ENCODE assay signal across 8 mouse cellular contexts in the genomic region with DNA sequence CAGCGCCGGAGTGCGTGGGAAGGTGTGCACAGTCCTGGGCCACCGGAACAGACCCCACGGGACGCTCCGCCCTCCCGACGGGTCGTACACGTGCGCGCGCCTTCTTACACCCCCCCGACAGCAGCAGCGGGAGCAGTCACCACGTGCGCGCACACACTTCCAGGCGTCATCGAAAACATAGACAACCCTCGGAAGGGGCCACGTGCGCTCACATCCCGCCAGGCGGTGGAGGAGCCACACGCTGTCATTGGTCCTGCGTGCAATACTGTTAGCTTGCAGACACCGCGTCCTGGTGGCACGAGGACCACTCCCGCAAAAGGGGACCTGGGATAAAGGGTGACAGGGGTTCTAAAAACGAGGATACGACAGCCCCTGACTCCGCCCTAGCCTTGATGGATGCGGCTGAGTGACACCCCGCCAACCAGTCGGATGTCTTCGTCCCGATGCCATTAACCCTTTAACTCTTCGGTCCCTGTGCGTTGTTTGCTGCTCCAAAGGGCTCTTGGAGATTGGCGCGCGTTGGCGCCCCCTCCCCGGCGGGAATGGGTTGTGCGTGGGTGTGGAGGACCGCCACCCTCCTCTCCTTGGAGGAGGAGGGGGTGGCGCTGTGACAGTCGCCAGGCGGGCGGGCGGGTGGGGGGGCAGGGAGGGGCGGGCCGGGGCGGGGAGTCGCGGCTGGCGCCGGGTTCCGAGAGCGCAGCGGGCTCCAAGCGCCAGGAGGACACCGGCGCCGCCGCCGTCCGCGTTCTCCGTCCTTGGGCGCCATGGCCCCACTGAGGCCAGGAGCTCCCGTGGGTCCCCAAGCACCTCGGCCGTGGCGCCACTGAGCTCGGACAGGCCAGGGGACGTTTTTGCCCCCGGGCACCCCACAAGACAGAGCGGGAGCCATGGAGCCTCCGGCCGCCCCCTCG. TPM values are rescaled to one million over a fixed set of nuclear protein-coding genes. Genes with fewer than 3 reads are reported as not detected.
DNase-seq lines count a peak whose midpoint lies in the region; ATAC-seq lines count a peak whose summit lies in the region.

A gene (plus strand): TSS at position 674 of the 911 bp plus-strand sequence.

- H3K27ac ChIP-seq in embryonic facial prominence, embryonic 14.5 days (replicated peaks; ENCODE audit: low read depth, low read length): no peak within 1 kb of the TSS
- peak within 1 kb of the TSS; percentile 90 for H3K27ac ChIP-seq in heart, embryonic 10.5 days
- H3K27ac ChIP-seq in kidney, embryonic 14.5 days (ENCODE audit: low read depth, low read length): no peak within 1 kb of the TSS
- no peak within 1 kb of the TSS for H3K27ac ChIP-seq in limb, embryonic 15.5 days
- no peak within 1 kb of the TSS for H3K27ac ChIP-seq in neural tube, embryonic 13.5 days (replicated peaks)

- H3K27me3 ChIP-seq in embryonic facial prominence, embryonic 14.5 days (replicated peaks; ENCODE audit: control insufficient read depth, insufficient read depth, low read length): peaks cover 51% of the 10 kb centered on the region
- H3K27me3 ChIP-seq in heart, embryonic 10.5 days (ENCODE audit: insufficient read depth, poor library complexity, severe bottlenecking): peaks cover 60% of the 10 kb centered on the region
- H3K27me3 ChIP-seq in kidney, embryonic 14.5 days (ENCODE audit: control insufficient read depth, insufficient read depth, low read length): peaks cover 39% of the 10 kb centered on the region
- peaks cover 66% of the 10 kb centered on the region for H3K27me3 ChIP-seq in limb, embryonic 15.5 days
- H3K27me3 ChIP-seq in neural tube, embryonic 13.5 days: peaks cover 66% of the 10 kb centered on the region

- H3K4me2 ChIP-seq in embryonic facial prominence, embryonic 14.5 days (ENCODE audit: low read depth, low read length): peak within 1 kb of the TSS; percentile 97
- H3K4me2 ChIP-seq in kidney, embryonic 14.5 days (replicated peaks; ENCODE audit: low read depth, low read length): peak within 1 kb of the TSS; percentile 89
- H3K4me2 ChIP-seq in limb, embryonic 15.5 days: peak within 1 kb of the TSS; percentile 98
- peak within 1 kb of the TSS; percentile 67 for H3K4me2 ChIP-seq in neural tube, embryonic 13.5 days

- peaks cover 32% of the 10 kb centered on the region for H3K4me1 ChIP-seq in embryonic facial prominence, embryonic 14.5 days (ENCODE audit: control insufficient read depth, insufficient read depth, low read length)
- peaks cover 69% of the 10 kb centered on the region for H3K4me1 ChIP-seq in heart, embryonic 10.5 days
- H3K4me1 ChIP-seq in kidney, embryonic 14.5 days (ENCODE audit: control insufficient read depth, insufficient read depth, low read length): peaks cover 43% of the 10 kb centered on the region
- H3K4me1 ChIP-seq in limb, embryonic 15.5 days: peaks cover 58% of the 10 kb centered on the region
- H3K4me1 ChIP-seq in neural tube, embryonic 13.5 days (replicated peaks): peaks cover 57% of the 10 kb centered on the region

- H3K4me3 ChIP-seq in embryonic facial prominence, embryonic 14.5 days (ENCODE audit: low read depth, low read length): peak within 1 kb of the TSS; percentile 56
- peak within 1 kb of the TSS; percentile 77 for H3K4me3 ChIP-seq in heart, embryonic 10.5 days
- peak within 1 kb of the TSS; percentile 54 for H3K4me3 ChIP-seq in kidney, embryonic 14.5 days (ENCODE audit: low read length)
- peak within 1 kb of the TSS; percentile 53 for H3K4me3 ChIP-seq in limb, embryonic 15.5 days
- H3K4me3 ChIP-seq in neural tube, embryonic 13.5 days: peak within 1 kb of the TSS; percentile 45

- DNase-seq in layer of hippocampus, adult 11-12 months (ENCODE audit: low spot score): peak; percentile 80
- DNase-seq in layer of hippocampus, adult 9-10 months (ENCODE audit: low spot score): no peak
- peak; percentile 53 for DNase-seq in embryonic facial prominence, embryonic 14.5 days (ENCODE audit: low spot score)
- DNase-seq in heart, embryonic 10.5 days (ENCODE audit: low spot score): no peak

- 0% methylated on average over 28 of the region's 86 CpGs for WGBS in embryonic facial prominence, embryonic 14.5 days
- WGBS in heart, embryonic 10.5 days: under 1% methylated on average over 76 of the region's 86 CpGs
- under 1% methylated on average over 68 of the region's 86 CpGs for WGBS in kidney, embryonic 14.5 days
- WGBS in limb, embryonic 15.5 days: under 1% methylated on average over 78 of the region's 86 CpGs
- WGBS in neural tube, embryonic 13.5 days: under 1% methylated on average over 83 of the region's 86 CpGs

- H3K36me3 ChIP-seq in embryonic facial prominence, embryonic 14.5 days (ENCODE audit: control insufficient read depth, insufficient read depth, low read length): no peaks in the 10 kb centered on the region
- no peaks in the 10 kb centered on the region for H3K36me3 ChIP-seq in heart, embryonic 10.5 days
- no peaks in the 10 kb centered on the region for H3K36me3 ChIP-seq in kidney, embryonic 14.5 days (ENCODE audit: control insufficient read depth, insufficient read depth, low read length)
- H3K36me3 ChIP-seq in limb, embryonic 15.5 days: no peaks in the 10 kb centered on the region
- no peaks in the 10 kb centered on the region for H3K36me3 ChIP-seq in neural tube, embryonic 13.5 days

- no peaks in the 10 kb centered on the region for H3K9me3 ChIP-seq in embryonic facial prominence, embryonic 14.5 days (ENCODE audit: control insufficient read depth, low read length)
- H3K9me3 ChIP-seq in heart, embryonic 10.5 days: no peaks in the 10 kb centered on the region
- no peaks in the 10 kb centered on the region for H3K9me3 ChIP-seq in kidney, embryonic 14.5 days (ENCODE audit: control insufficient read depth, low read length)
- no peaks in the 10 kb centered on the region for H3K9me3 ChIP-seq in limb, embryonic 15.5 days
- H3K9me3 ChIP-seq in neural tube, embryonic 13.5 days: no peaks in the 10 kb centered on the region

- peak within 1 kb of the TSS; percentile 59 for H3K9ac ChIP-seq in embryonic facial prominence, embryonic 14.5 days (ENCODE audit: low read depth, low read length)
- H3K9ac ChIP-seq in kidney, embryonic 14.5 days (ENCODE audit: low read depth, low read length): peak within 1 kb of the TSS; percentile 53
- H3K9ac ChIP-seq in limb, embryonic 15.5 days: peak within 1 kb of the TSS; percentile 51
- peak within 1 kb of the TSS; percentile 70 for H3K9ac ChIP-seq in neural tube, embryonic 13.5 days

- ATAC-seq in embryonic facial prominence, embryonic 14.5 days (ENCODE audit: low read depth): no peak
- no peak for ATAC-seq in kidney, embryonic 14.5 days (ENCODE audit: low FRiP score, low TSS enrichment)
- no peak for ATAC-seq in limb, embryonic 15.5 days (ENCODE audit: insufficient number of reproducible peaks, low FRiP score, low TSS enrichment, low read depth)
- ATAC-seq in neural tube, embryonic 13.5 days (ENCODE audit: low read depth): no peak; the same call in 1 of the 2 replicates
- no peak for ATAC-seq in granulocyte monocyte progenitor cell, adult 5-6 weeks (replicated peaks; ENCODE audit: poor library complexity, severe bottlenecking)

RNA-seq across cellular contexts. Expression of the gene that starts here (rescaled TPM):
- 6.2 and 6.9 TPM in 2 replicates for polyA plus RNA-seq in embryonic facial prominence, embryonic 14.5 days (2014; fragmentation: Nextera tagmentation; extraction: Ambion mirVana)
- polyA plus RNA-seq in heart, embryonic 10.5 days (2016; fragmentation: Nextera tagmentation; extraction: Ambion mirVana): 7.5 and 9.0 TPM in 2 replicates
- 13.7 and 14.0 TPM in 2 replicates for polyA plus RNA-seq in kidney, embryonic 14.5 days (2014; fragmentation: Nextera tagmentation; extraction: Ambion mirVana)
- 6.1 and 6.4 TPM in 2 replicates for polyA plus RNA-seq in limb, embryonic 15.5 days (2015; fragmentation: Nextera tagmentation; extraction: Ambion mirVana)
- polyA plus RNA-seq in neural tube, embryonic 13.5 days (2015; fragmentation: Nextera tagmentation; extraction: Ambion mirVana): 17.5 and 18.9 TPM in 2 replicates
- total RNA-seq in granulocyte monocyte progenitor cell, adult 5-6 weeks (2014; fragmentation: Nextera tagmentation): 19.9 and 25.7 TPM in 2 replicates
- 3.8 and 4.1 TPM in 2 replicates for total RNA-seq in granulocyte monocyte progenitor cell, adult 5-6 weeks (2017)

Comparison
In these comparisons a context has a peak if more than half of its experiments do, and no peak if none do; other contexts are left out.
1. DNase-seq: peak in layer of hippocampus, adult 11-12 months (single experiment) and embryonic facial prominence, embryonic 14.5 days (single experiment); none in layer of hippocampus, adult 9-10 months (single experiment) and heart, embryonic 10.5 days (single experiment).
2. Peak in every context shown above with its lines, with median percentiles within 50 percentile points of each other: H3K4me2 ChIP-seq, H3K4me3 ChIP-seq and H3K9ac ChIP-seq.